Mouse (Mus musculus): Measurements from ENCODE around the gene Cbx4. TPM values are rescaled to one million over a fixed set of nuclear protein-coding genes. Genes with fewer than 3 reads are reported as not detected.

Gene Cbx4
- polyA plus RNA-seq, 1 experiment = 46.4 TPM

DNA sequence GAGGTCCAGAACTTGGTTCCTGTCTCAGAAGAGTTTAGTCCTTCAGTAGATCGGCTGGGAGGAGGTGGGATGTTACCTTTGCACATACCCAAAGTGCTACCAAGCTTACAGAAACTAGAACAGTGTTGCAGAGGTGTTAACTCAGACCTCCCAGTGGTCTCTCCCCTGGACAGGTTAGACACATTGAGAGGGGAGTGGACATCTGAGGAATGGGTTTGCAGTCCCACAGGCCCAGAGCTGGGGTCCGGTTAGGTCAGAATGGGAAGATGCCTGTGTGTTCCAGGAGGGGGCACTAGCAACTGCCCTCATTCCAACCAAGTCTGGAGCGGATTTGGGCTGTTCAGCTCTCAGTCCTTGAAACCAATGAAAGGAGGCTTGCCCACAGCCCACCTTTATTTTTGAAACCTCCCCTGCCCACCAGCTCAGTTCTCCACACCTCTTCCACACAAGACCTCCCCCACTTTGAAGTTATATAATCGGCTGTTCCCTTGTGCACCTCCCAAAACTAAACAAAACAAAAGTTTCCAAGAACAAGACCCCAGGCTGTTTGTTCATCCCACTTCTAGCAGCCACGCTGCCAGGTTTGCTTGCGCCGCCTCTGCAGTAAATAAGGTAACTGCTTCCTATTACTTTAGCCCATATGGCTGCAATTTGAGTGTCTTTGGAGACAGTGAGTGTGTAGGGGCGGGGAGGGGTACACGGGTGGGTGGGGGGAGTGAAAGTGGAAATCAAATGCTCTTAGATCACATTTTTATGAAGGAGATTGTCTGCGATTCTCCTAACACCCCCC, 42.1 kb downstream of the Cbx4 start:
- no peak for DNase-seq (ENCODE audit: extremely low spot score in 1 of 2, low spot score in 1 of 2)

DNA sequence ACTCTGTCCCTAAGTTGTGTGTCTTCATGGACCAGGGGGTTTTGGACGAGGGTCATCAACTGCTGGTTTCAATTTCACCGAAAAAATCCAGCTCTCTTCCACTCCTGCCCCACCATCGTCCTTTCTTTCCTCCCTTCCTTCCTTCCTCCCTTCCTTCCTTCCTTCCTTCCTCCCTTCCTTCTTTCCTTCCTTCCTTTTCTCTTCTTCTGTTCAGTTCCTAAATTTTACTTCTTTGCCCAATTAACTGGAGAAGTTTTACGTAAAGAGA, 42.8 kb downstream of the Cbx4 start:
- no peak for DNase-seq (ENCODE audit: extremely low spot score in 1 of 2, low spot score in 1 of 2)

DNA sequence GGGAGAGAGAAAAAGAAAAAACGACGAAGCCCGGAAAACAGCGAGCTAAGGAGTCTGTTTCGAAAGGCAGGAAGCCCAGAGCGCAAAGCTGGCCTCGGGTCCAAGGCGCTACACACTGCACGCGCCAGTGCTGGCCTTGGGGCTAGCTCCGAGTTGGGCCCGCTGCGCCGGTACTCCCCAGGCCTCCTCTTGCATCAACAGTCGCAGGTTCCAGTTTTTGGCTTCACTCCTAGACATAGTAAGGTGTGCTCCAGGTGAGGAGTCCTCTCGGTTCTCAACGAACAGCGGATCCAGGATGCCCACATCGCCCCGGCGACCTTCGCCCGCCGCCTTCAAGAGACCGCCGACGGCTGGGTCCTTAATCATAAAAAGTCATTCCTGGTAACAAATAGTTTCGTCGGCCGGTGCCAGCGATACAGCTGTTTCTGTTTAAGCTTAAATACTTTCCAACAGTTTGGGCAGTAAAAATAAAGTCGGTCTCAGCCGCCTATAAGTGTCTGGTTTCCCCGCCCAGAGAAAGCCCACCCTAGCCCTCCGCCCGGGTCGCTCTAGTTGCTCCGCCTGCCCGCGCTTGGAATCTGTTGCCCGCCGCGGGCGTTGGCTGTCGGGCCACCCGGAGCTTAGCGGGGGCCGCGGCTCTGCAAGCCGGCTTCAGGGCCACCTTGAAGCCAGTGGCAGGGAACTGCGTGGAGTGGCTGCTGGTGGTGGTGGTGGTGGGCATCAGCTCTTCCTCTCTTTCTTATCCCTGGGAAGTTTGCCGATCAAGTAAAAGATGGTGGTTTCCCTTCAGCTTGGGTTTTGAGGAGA, 43.4 kb downstream of the Cbx4 start:
- DNase-seq (ENCODE audit: extremely low spot score in 1 of 2, low spot score in 1 of 2) = no peak

GRCm38 (mm10) chr11:119041750-119042465, 44.1 kb downstream of the Cbx4 start:
- DNase-seq (ENCODE audit: extremely low spot score in 1 of 2, low spot score in 1 of 2) = no peak

- peak in 1 of 2 experiments; percentile 57 for DNase-seq (ENCODE audit: extremely low spot score in 1 of 2, low spot score in 1 of 2)
These were observed 44.7 kb downstream of the Cbx4 start for GRCm38 (mm10) chr11:119041325-119041716.

GRCm38 (mm10) chr11:119040600-119041324, 45.3 kb downstream of the Cbx4 start, which contains the start of gene Cbx8:
Cbx8 (minus strand) TSS chr11:119040969.
- peak; percentile 98 to 100 for DNase-seq (ENCODE audit: extremely low spot score in 1 of 2, low spot score in 1 of 2)

DNA sequence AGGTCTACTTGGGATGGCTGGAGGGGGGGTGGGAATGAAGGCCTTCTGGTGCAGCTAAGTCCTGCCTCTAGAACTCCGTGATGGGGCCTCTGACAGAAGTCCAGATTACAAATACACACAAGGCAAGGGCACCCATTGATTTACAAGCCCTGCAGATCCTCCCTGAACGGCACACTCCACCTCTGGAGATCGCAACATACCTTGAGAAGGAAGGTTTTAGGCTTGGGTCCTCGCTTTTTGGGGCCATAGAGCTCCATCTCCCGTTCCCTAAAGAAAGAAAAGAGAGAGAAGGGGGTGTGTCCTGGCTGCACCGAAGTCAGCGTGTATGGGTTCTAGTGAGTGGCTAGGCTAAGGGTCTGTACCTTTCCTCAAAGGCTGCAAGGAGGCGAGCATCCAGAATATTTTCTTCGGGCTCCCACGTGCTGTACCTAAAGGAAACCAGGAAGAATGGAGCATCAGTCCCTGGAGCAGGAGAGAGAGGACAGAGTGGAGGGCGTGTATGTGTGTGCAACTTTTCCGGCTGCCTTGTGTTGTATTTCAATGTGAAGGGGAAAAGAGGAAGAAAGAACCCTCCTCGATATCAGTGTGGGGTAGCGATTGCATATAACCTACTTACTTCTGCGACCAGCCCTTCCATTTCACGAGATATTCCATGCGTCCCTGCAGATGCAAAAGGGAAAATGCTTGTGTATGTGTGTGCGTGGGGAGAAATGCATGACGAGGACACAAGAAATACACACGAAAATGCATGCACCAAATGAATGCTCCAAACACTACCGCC, 46.1 kb downstream of the Cbx4 start:
- DNase-seq (ENCODE audit: extremely low spot score in 1 of 2, low spot score in 1 of 2) = no peak

GRCm38 (mm10) chr11:119038744-119039484, 47.1 kb downstream of the Cbx4 start:
- no peak for DNase-seq (ENCODE audit: extremely low spot score in 1 of 2, low spot score in 1 of 2)

DNA sequence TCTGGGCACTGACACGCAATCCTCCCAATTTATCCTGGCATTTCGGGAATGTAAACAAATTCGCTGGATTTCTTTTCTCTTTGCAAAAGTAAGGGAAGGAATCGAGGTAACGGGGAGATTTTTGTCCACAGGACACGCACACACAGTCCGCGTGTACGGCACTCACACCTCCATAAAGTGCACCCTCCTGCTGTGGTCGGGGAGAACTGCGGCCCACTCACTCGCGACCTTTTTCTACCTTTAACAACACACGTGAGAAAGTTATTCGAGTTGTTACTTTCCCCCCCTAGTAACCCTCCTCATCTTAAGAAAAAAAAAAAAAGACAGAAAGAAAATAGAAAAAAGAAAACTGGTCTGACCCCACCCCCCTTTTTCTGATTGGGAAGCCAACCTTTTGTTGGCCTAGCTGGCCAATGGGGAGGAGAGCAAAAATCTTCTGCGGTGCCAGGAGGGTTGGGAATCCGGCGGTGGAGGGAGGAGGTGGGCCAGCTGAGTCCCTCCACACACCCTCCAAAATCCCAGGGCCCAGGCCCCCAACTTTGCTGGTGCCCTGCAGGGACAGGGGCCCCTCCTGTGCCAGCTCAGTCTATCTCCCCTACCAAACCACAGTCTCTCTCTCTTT, 48.1 kb downstream of the Cbx4 start:
- no peak for DNase-seq (ENCODE audit: extremely low spot score in 1 of 2, low spot score in 1 of 2)

DNA sequence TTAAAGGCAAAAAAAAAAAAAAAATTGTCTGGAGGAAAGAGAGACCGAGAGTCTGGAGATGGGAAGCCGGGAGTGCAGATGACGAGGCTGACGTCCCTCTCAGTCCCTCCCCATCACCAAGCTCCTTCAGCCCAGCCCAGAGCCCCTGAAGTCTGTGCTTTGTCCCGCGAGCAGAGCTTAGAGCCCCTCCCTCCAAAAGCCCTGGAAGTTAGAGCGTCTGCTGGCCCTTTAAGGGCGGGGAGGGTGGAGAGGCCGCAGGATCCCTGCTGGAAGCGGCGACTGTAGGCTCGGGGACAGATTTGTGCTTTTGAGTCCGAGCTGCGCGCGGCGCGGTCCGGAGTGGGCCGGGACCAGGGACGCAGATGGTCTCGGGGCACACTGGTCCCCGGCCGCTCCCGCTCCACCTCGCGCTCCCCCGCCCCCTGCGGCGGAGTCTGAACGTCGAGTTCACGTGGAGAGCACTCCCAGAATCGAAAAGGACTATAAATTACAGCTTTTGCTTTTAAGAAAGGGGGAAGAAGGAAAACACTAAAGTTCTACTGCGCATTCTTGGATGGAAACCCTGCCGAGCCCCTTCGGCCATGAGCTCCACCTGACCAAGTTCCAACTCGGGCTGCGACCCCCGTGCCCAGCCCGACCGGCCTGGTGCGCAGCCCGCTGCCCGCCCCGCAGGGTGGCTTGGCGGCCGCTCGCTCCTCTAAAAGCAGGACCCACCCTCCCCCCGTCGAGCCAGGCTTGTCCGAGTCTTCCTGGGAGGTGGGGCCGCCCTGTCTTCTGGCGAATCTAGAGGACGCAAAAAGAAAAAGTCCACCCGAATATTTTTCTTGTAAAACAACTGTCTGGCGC, 48.9 kb downstream of the Cbx4 start:
- DNase-seq (ENCODE audit: extremely low spot score in 1 of 2, low spot score in 1 of 2) = no peak

- DNase-seq (ENCODE audit: extremely low spot score in 1 of 2, low spot score in 1 of 2) = no peak
These were observed 49.6 kb downstream of the Cbx4 start for GRCm38 (mm10) chr11:119036447-119036846.

GRCm38 (mm10) chr11:119035686-119036165, 50.3 kb downstream of the Cbx4 start:
- no peak for DNase-seq (ENCODE audit: extremely low spot score in 1 of 2, low spot score in 1 of 2)

DNA sequence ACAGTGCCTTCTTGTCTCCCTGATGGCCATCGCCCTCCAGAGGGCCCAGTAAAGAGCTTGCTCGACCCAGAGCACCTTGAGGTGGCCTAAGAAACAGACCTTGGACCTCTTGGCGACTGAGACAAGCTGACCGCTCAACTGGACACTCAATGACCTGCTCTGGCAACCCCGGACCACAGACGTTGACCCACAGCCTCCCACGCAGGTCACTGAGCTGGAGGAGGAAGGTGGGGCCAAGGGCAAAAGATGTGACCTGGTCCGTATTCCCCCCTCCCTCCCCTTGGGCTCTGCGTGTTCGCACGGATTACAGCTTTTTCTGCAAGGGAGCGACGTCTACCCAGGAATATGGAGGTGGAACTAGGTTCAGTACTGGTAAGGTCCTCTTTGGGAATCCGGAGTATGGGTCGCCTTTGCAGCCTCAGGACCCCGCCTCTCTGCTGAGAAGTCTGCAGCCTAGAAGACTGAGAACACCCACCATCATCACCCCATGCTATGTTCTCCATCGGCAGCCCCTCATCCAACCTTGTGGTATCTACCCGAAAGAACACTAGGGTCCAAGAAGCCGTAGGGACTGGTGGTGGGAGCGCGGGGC, 50.8 kb downstream of the Cbx4 start:
- DNase-seq (ENCODE audit: extremely low spot score in 1 of 2, low spot score in 1 of 2) = no peak

- no peak for DNase-seq (ENCODE audit: extremely low spot score in 1 of 2, low spot score in 1 of 2)
These were observed 51.4 kb downstream of the Cbx4 start for GRCm38 (mm10) chr11:119034635-119035034.

GRCm38 (mm10) chr11:119033874-119034558, 52.0 kb downstream of the Cbx4 start:
- peak in 1 of 2 experiments; percentile 86 for DNase-seq (ENCODE audit: extremely low spot score in 1 of 2, low spot score in 1 of 2)

Measured in frontal cortex, adult 2 months (tissue).